Mouse (Mus musculus): ENCODE measurements at regions not wholly inside any gene's neighbourhood (a gene's known extent, or its start where the extent isn't known, plus 50 kb on each side); places are given as distances from the start of the nearest gene placed in this dataset.

DNA sequence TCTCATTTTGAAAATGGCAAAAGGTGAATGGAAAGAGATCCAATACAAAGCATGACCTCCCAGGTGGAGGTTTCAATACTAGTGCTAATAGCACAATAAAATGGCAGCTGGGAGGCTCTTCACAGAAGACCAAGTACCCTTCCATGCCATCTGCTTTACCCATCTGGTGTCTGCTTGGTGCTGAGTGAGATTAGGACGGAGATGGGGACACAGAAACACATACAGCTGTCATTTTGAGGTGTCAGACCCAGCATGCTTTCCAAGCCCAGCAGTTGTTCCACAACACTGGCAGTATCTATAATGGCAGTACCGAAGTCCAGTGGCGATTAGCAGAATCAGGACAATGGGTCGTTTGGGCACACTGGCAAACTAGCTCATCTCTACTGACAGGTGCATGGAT, 118.9 kb upstream of the 1700064H15Rik start:
- ATAC-seq (ENCODE audit: insufficient read depth, low read depth): no peak
- 79% methylated on average over 4 of the region's 4 CpGs for WGBS

GRCm38 (mm10) chr3:19751946-19752345, 123.5 kb upstream of the 1700064H15Rik start:
- no peak overlapping the region for H3K27ac ChIP-seq (ENCODE audit: low read depth)
- H3K9me3 ChIP-seq (replicated peaks; ENCODE audit: control insufficient read depth, low read length): no peaks in the 10 kb centered on the region
- H3K4me1 ChIP-seq (ENCODE audit: control insufficient read depth, insufficient read depth): no peaks in the 10 kb centered on the region
- H3K9ac ChIP-seq (replicated peaks; ENCODE audit: low read depth, low read length): no peak overlapping the region
- no peaks in the 10 kb centered on the region for H3K27me3 ChIP-seq (ENCODE audit: control insufficient read depth, insufficient read depth, low read length)
- no peak for TF ChIP-seq EP300 (IDR thresholded peaks at IDR 0.05; ENCODE audit: low read depth)
- no peak for TF ChIP-seq CTCF (IDR thresholded peaks at IDR 0.05; ENCODE audit: low read depth)
- no peak for ATAC-seq (ENCODE audit: insufficient read depth, low read depth)
- no peak overlapping the region for H3K4me3 ChIP-seq (ENCODE audit: low read depth, low read length)
- WGBS: 85% methylated on average over 3 of the region's 3 CpGs
- no peak overlapping the region for H3K4me2 ChIP-seq (ENCODE audit: low read depth, low read length)
- DNase-seq (ENCODE audit: low spot score): no peak
- no peaks in the 10 kb centered on the region for H3K36me3 ChIP-seq (replicated peaks; ENCODE audit: control insufficient read depth, insufficient read depth, low read length)

More for the DNA sequence above, 118.9 kb upstream of the 1700064H15Rik start:
- Histone ChIP-seq H3K4me1 (ENCODE audit: control insufficient read depth, insufficient read depth) (no peaks in the 10 kb centered on the region), H3K36me3 (replicated peaks; ENCODE audit: control insufficient read depth, insufficient read depth, low read length) (no peaks in the 10 kb centered on the region), H3K9ac (replicated peaks; ENCODE audit: low read depth, low read length) (no peak overlapping the region), H3K9me3 (replicated peaks; ENCODE audit: control insufficient read depth, low read length) (no peaks in the 10 kb centered on the region), H3K27ac (ENCODE audit: low read depth) (no peak overlapping the region), H3K4me2 (ENCODE audit: low read depth, low read length) (no peak overlapping the region), H3K4me3 (ENCODE audit: low read depth, low read length) (no peak overlapping the region), H3K27me3 (ENCODE audit: control insufficient read depth, insufficient read depth, low read length) (no peaks in the 10 kb centered on the region)
- no peak for DNase-seq (ENCODE audit: low spot score)
- no peak for TF ChIP-seq CTCF (IDR thresholded peaks at IDR 0.05; ENCODE audit: low read depth)
- no peak for TF ChIP-seq EP300 (IDR thresholded peaks at IDR 0.05; ENCODE audit: low read depth)

DNA sequence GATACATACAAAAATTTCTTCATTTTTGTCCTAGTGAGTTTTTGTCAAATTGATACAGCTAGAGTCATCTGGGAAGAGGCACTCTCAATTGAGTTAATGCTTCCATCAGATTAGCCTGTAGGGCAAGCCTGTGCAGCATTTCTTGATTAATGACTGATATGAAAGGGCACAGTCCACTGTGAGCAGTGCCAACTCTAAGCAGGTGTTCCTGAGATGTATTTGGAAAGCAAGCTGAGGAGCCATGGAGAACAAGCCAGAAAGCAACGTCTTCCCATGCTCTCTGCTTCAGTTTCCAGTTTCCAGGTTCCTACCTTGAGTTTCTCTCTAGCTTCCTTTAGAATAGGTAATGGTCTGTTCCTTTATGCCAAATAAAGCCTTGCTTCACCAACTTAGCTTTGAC, 125.5 kb upstream of the 1700064H15Rik start:
- Histone ChIP-seq H3K4me1 (ENCODE audit: control insufficient read depth, insufficient read depth) (no peaks in the 10 kb centered on the region), H3K27me3 (ENCODE audit: control insufficient read depth, insufficient read depth, low read length) (no peaks in the 10 kb centered on the region), H3K9me3 (replicated peaks; ENCODE audit: control insufficient read depth, low read length) (no peaks in the 10 kb centered on the region), H3K36me3 (replicated peaks; ENCODE audit: control insufficient read depth, insufficient read depth, low read length) (no peaks in the 10 kb centered on the region), H3K27ac (ENCODE audit: low read depth) (no peak overlapping the region), H3K4me3 (ENCODE audit: low read depth, low read length) (no peak overlapping the region), H3K4me2 (ENCODE audit: low read depth, low read length) (no peak overlapping the region), H3K9ac (replicated peaks; ENCODE audit: low read depth, low read length) (no peak overlapping the region)
- DNase-seq (ENCODE audit: low spot score) (no peak), ATAC-seq (ENCODE audit: insufficient read depth, low read depth) (no peak)
- TF ChIP-seq CTCF (IDR thresholded peaks at IDR 0.05; ENCODE audit: low read depth): no peak
- TF ChIP-seq EP300 (IDR thresholded peaks at IDR 0.05; ENCODE audit: low read depth): no peak
- WGBS: 58% methylated on average over 1 of the region's 1 CpGs

- Histone ChIP-seq H3K36me3 (replicated peaks; ENCODE audit: control insufficient read depth, insufficient read depth, low read length) (no peaks in the 10 kb centered on the region), H3K9me3 (replicated peaks; ENCODE audit: control insufficient read depth, low read length) (no peaks in the 10 kb centered on the region), H3K4me3 (ENCODE audit: low read depth, low read length) (no peak overlapping the region), H3K27me3 (ENCODE audit: control insufficient read depth, insufficient read depth, low read length) (no peaks in the 10 kb centered on the region), H3K4me2 (ENCODE audit: low read depth, low read length) (no peak overlapping the region), H3K9ac (replicated peaks; ENCODE audit: low read depth, low read length) (no peak overlapping the region), H3K4me1 (ENCODE audit: control insufficient read depth, insufficient read depth) (no peaks in the 10 kb centered on the region), H3K27ac (ENCODE audit: low read depth) (no peak overlapping the region)
- TF ChIP-seq CTCF (IDR thresholded peaks at IDR 0.05; ENCODE audit: low read depth) (no peak), EP300 (IDR thresholded peaks at IDR 0.05; ENCODE audit: low read depth) (no peak)
- DNase-seq (ENCODE audit: low spot score): no peak
- WGBS: 71% methylated on average over 2 of the region's 2 CpGs
- no peak for ATAC-seq (ENCODE audit: insufficient read depth, low read depth)
Observed at GRCm38 (mm10) chr3:19754636-19755035, 126.2 kb upstream of the 1700064H15Rik start.

GRCm38 (mm10) chr3:19755136-19755535, 126.7 kb upstream of the 1700064H15Rik start:
- ATAC-seq (ENCODE audit: insufficient read depth, low read depth): no peak
- TF ChIP-seq EP300 (IDR thresholded peaks at IDR 0.05; ENCODE audit: low read depth) (no peak), CTCF (IDR thresholded peaks at IDR 0.05; ENCODE audit: low read depth) (no peak)

DNA sequence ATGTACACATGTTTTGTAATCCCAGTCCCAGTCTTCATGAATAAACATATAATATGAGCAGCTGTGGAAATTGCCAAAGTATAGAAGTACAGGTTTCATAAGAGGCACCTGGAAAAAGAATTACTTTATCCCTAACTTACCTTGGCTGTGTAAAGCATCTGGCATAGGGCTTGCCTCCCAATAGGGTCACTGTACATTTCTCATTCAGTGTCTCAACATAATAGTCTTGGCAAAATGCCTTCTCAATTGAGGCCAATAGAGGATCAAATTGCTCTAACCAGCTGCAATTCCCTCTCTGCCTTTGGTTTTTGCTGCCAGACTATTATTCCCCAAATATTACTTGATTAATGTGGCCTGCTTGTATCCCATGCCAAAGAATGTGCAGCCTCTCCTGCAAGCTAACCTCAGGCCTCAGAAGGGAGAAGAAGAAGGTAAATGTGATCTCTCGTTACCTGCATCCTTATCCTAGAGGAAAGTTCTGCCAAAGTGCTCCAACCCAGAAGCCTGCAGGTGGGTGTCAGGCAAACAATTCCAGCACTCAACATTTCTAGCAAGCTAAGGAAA, 158.2 kb upstream of the Cp start:
- Histone ChIP-seq H3K36me3 (replicated peaks; ENCODE audit: control insufficient read depth, insufficient read depth, low read length) (no peaks in the 10 kb centered on the region), H3K4me2 (ENCODE audit: low read depth, low read length) (no peak overlapping the region), H3K27me3 (ENCODE audit: control insufficient read depth, insufficient read depth, low read length) (no peaks in the 10 kb centered on the region), H3K4me1 (ENCODE audit: control insufficient read depth, insufficient read depth) (no peaks in the 10 kb centered on the region), H3K4me3 (ENCODE audit: low read depth, low read length) (no peak overlapping the region), H3K9ac (replicated peaks; ENCODE audit: low read depth, low read length) (no peak overlapping the region), H3K9me3 (replicated peaks; ENCODE audit: control insufficient read depth, low read length) (no peaks in the 10 kb centered on the region), H3K27ac (ENCODE audit: low read depth) (no peak overlapping the region)
- DNase-seq (ENCODE audit: low spot score) (no peak), ATAC-seq (ENCODE audit: insufficient read depth, low read depth) (no peak)
- 83% methylated on average over 1 of the region's 1 CpGs for WGBS
- no peak for TF ChIP-seq EP300 (IDR thresholded peaks at IDR 0.05; ENCODE audit: low read depth)
- TF ChIP-seq CTCF (IDR thresholded peaks at IDR 0.05; ENCODE audit: low read depth): no peak

More at GRCm38 (mm10) chr3:19755136-19755535, 126.7 kb upstream of the 1700064H15Rik start:
- WGBS: 52% methylated on average over 3 of the region's 3 CpGs
- no peaks in the 10 kb centered on the region for H3K4me1 ChIP-seq (ENCODE audit: control insufficient read depth, insufficient read depth)
- no peaks in the 10 kb centered on the region for H3K27me3 ChIP-seq (ENCODE audit: control insufficient read depth, insufficient read depth, low read length)
- no peaks in the 10 kb centered on the region for H3K9me3 ChIP-seq (replicated peaks; ENCODE audit: control insufficient read depth, low read length)
- H3K4me2 ChIP-seq (ENCODE audit: low read depth, low read length): no peak overlapping the region
- no peak overlapping the region for H3K27ac ChIP-seq (ENCODE audit: low read depth)
- H3K9ac ChIP-seq (replicated peaks; ENCODE audit: low read depth, low read length): no peak overlapping the region
- H3K4me3 ChIP-seq (ENCODE audit: low read depth, low read length): no peak overlapping the region
- DNase-seq (ENCODE audit: low spot score): no peak
- H3K36me3 ChIP-seq (replicated peaks; ENCODE audit: control insufficient read depth, insufficient read depth, low read length): no peaks in the 10 kb centered on the region
